Mouse (Mus musculus) lung, embryonic 14.5 days (tissue): ENCODE results near the gene Cep135. TPM values are rescaled to one million over a fixed set of nuclear protein-coding genes. Genes with fewer than 3 reads are reported as not detected.

Source experiments
- ATAC-seq: fragments of 200-750 bp; cut with Nextera tagmentation; 2 replicates; pipeline ENCODE4 v1.8.0; 2017; ENCODE audit warnings: mild to moderate bottlenecking, moderate TSS enrichment, moderate library complexity; ENCODE audit not compliant: insufficient read depth
- DNase-seq: peaks from one replicate; pipeline ENCODE4 v3.0.0-alpha.2; 2015
- H3K27ac ChIP-seq: fragments of 300-500 bp; sonication (generic); 2 replicates; pipeline ENCODE4 v1.5.1; 2014; ENCODE audit warnings: low read depth, mild to moderate bottlenecking, moderate library complexity
- H3K27me3 ChIP-seq: fragments of 300-500 bp; sonication (generic); 2 replicates; pipeline ENCODE4 v1.6.1; 2014; ENCODE audit warnings: low read length, control low read depth; ENCODE audit not compliant: insufficient read depth
- H3K36me3 ChIP-seq: fragments of 300-500 bp; sonication (generic); 2 replicates; pipeline ENCODE4 v1.6.1; 2014; ENCODE audit warnings: control low read depth; ENCODE audit not compliant: insufficient read depth
- H3K4me1 ChIP-seq: fragments of 300-500 bp; sonication (generic); 2 replicates; pipeline ENCODE4 v1.6.1; 2014; ENCODE audit warnings: antibody characterized with exemption, control low read depth; ENCODE audit not compliant: insufficient read depth
- H3K4me2 ChIP-seq: fragments of 300-500 bp; sonication (generic); 2 replicates; pipeline ENCODE4 v1.6.1; 2014; ENCODE audit warnings: mild to moderate bottlenecking
- H3K4me3 ChIP-seq: fragments of 300-500 bp; sonication (generic); 2 replicates; pipeline ENCODE4 v1.5.1; 2014; ENCODE audit warnings: low read depth, low read length
- H3K9ac ChIP-seq: fragments of 300-500 bp; sonication (generic); 2 replicates; pipeline ENCODE4 v1.6.1; 2014
- H3K9me3 ChIP-seq: fragments of 300-500 bp; sonication (generic); 2 replicates; pipeline ENCODE4 v1.6.1; 2016; ENCODE audit warnings: low read depth, low read length, control low read depth
- CTCF ChIP-seq: IDR thresholded peaks from 2 replicates; pipeline ENCODE4 v1.5.1; 2016; ENCODE audit warnings: antibody characterized with exemption, low read depth
- WGBS: fragments of 180-500 bp; shearing (Covaris S2); extraction: QIAGEN DNeasy Blood & Tissue Kit; methylation state at CpG from one replicate; pipeline ENCODE4 v1.1.7; 2014; 5-methylcytosine and 5-hydroxymethylcytosine counted together
- polyA plus RNA-seq: library from polyadenylated mRNA; unstranded; fragments of >200 nt; fragmentation: Nextera tagmentation; extraction: Ambion mirVana; gene quantifications from 2 replicates; pipeline ENCODE4 v1.2.1, GENCODE M21; 2014

The Cep135 gene
- polyA plus RNA-seq: 9.4 and 9.6 TPM in 2 replicates

GRCm38 (mm10) chr5:76588551-76589283, at the start of gene Cep135:
Cep135 (plus strand) TSS chr5:76588698.
- TF ChIP-seq CTCF: peak; percentile 74
- H3K36me3 ChIP-seq: peaks cover 21% of the 10 kb centered on the region

GRCm38 (mm10) chr5:76540181-76540580, 48.3 kb upstream of the Cep135 start:
- no peak overlapping the region for H3K27ac ChIP-seq
- H3K4me2 ChIP-seq: no peak overlapping the region
- no peak overlapping the region for H3K4me3 ChIP-seq
- WGBS: 87% methylated on average over 8 of the region's 8 CpGs
- peaks cover 75% of the 10 kb centered on the region for H3K36me3 ChIP-seq
- no peak for TF ChIP-seq CTCF
- no peaks in the 10 kb centered on the region for H3K27me3 ChIP-seq
- no peak for DNase-seq
- no peaks in the 10 kb centered on the region for H3K9me3 ChIP-seq
- H3K9ac ChIP-seq: no peak overlapping the region
- no peak for ATAC-seq
- H3K4me1 ChIP-seq: no peaks in the 10 kb centered on the region

More at GRCm38 (mm10) chr5:76588551-76589283, at the start of gene Cep135:
- Histone ChIP-seq H3K27ac (peak within 1 kb of the TSS; percentile 91), H3K27me3 (no peaks in the 10 kb centered on the region), H3K9ac (peak within 1 kb of the TSS; percentile 87), H3K9me3 (no peaks in the 10 kb centered on the region), H3K4me1 (0 out of 2 replicates have a peak, but pooled peaks cover 6% of the 10 kb centered on the region), H3K4me2 (peak within 1 kb of the TSS; percentile 65), H3K4me3 (peak within 1 kb of the TSS; percentile 82)
- DNase-seq (peak; percentile 94), ATAC-seq (peak; percentile 98)
- under 1% methylated on average over 91 of the region's 92 CpGs for WGBS

- H3K9ac ChIP-seq: no peak overlapping the region
- no peak overlapping the region for H3K27ac ChIP-seq
- no peaks in the 10 kb centered on the region for H3K27me3 ChIP-seq
- no peak for ATAC-seq
- H3K4me2 ChIP-seq: no peak overlapping the region
- TF ChIP-seq CTCF: peak; percentile 64
- H3K36me3 ChIP-seq: peaks cover 75% of the 10 kb centered on the region
- peak; percentile 57 for DNase-seq
- no peak overlapping the region for H3K4me3 ChIP-seq
- no peaks in the 10 kb centered on the region for H3K9me3 ChIP-seq
- no peaks in the 10 kb centered on the region for H3K4me1 ChIP-seq
Measured at GRCm38 (mm10) chr5:76540842-76541241, 47.7 kb upstream of the Cep135 start.

GRCm38 (mm10) chr5:76543200-76543599, 45.3 kb upstream of the Cep135 start:
- no peak overlapping the region for H3K4me2 ChIP-seq
- DNase-seq (no peak), ATAC-seq (no peak)
- no peak overlapping the region for H3K27ac ChIP-seq
- no peaks in the 10 kb centered on the region for H3K9me3 ChIP-seq
- no peak overlapping the region for H3K9ac ChIP-seq
- H3K27me3 ChIP-seq: no peaks in the 10 kb centered on the region
- TF ChIP-seq CTCF: no peak
- H3K4me3 ChIP-seq: no peak overlapping the region
- 84% methylated on average over 8 of the region's 8 CpGs for WGBS
- H3K4me1 ChIP-seq: no peaks in the 10 kb centered on the region
- H3K36me3 ChIP-seq: peaks cover 61% of the 10 kb centered on the region

- ATAC-seq (no peak), DNase-seq (no peak)
- 71% methylated on average over 8 of the region's 8 CpGs for WGBS
- Histone ChIP-seq H3K9ac (no peak overlapping the region), H3K4me2 (no peak overlapping the region), H3K4me1 (no peaks in the 10 kb centered on the region), H3K36me3 (peaks cover 32% of the 10 kb centered on the region), H3K27ac (no peak overlapping the region), H3K9me3 (no peaks in the 10 kb centered on the region), H3K27me3 (no peaks in the 10 kb centered on the region), H3K4me3 (no peak overlapping the region)
- no peak for TF ChIP-seq CTCF
Measured at GRCm38 (mm10) chr5:76550426-76550825, 38.1 kb upstream of the Cep135 start.

DNA sequence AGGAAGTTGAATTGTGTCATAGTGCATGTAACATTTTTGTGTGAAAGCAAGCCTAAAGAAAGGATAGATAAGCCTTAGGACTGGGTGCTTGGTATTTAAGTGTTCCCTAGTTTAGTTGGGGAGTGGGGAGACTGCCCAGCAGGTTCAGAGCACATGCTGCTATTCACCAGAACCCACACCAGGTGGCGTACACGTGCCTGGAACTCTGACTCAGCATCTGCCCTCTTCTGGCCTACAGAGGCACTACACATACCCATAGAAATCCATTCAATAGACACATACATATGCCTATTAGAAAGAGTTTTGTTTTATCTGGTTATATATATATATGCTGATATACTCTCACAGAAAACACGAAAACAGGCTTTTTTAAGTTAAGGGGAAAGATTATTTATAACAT, 23.2 kb upstream of the Cep135 start:
- no peak overlapping the region for H3K4me2 ChIP-seq
- no peak overlapping the region for H3K27ac ChIP-seq
- peaks cover 59% of the 10 kb centered on the region for H3K36me3 ChIP-seq
- H3K9ac ChIP-seq: no peak overlapping the region
- WGBS: 28% methylated on average over 3 of the region's 3 CpGs
- DNase-seq: peak; percentile 79
- H3K27me3 ChIP-seq: no peaks in the 10 kb centered on the region
- no peaks in the 10 kb centered on the region for H3K9me3 ChIP-seq
- H3K4me3 ChIP-seq: no peak overlapping the region
- peak; percentile 97 for TF ChIP-seq CTCF
- H3K4me1 ChIP-seq: no peaks in the 10 kb centered on the region
- no peak for ATAC-seq

- WGBS: 76% methylated on average over 7 of the region's 7 CpGs
- Histone ChIP-seq H3K27me3 (no peaks in the 10 kb centered on the region), H3K4me1 (no peaks in the 10 kb centered on the region), H3K9ac (no peak overlapping the region), H3K4me2 (no peak overlapping the region), H3K4me3 (no peak overlapping the region), H3K9me3 (no peaks in the 10 kb centered on the region), H3K27ac (no peak overlapping the region), H3K36me3 (peaks cover 15% of the 10 kb centered on the region; the same call in 1 of the 2 replicates)
- TF ChIP-seq CTCF: no peak
- DNase-seq: no peak
- ATAC-seq: no peak
Measured at GRCm38 (mm10) chr5:76574251-76574650, 14.2 kb upstream of the Cep135 start.
